Mouse (Mus musculus) testis, adult 2 months (tissue): ENCODE results near the gene C1qb. TPM values are rescaled to one million over a fixed set of nuclear protein-coding genes. Genes with fewer than 3 reads are reported as not detected.

Experiments
- H3K27ac ChIP-seq: fragments of 200-500 bp; 2 replicates; pipeline ENCODE4 v1.5.1; 2012; ENCODE audit warnings: low read depth, low read length; ENCODE audit not compliant: control insufficient read depth, insufficient read depth
- H3K27me3 ChIP-seq: fragments of 200-500 bp; 2 replicates; pipeline ENCODE4 v1.6.1; 2012; ENCODE audit warnings: mild to moderate bottlenecking, low read length, moderate library complexity; ENCODE audit not compliant: control insufficient read depth, insufficient read depth
- H3K36me3 ChIP-seq: fragments of 200-500 bp; 2 replicates; pipeline ENCODE4 v1.6.1; 2012; ENCODE audit warnings: mild to moderate bottlenecking, low read length; ENCODE audit not compliant: control insufficient read depth, insufficient read depth
- H3K4me1 ChIP-seq: fragments of 200-500 bp; 2 replicates; pipeline ENCODE4 v1.6.1; 2012; ENCODE audit warnings: low read length; ENCODE audit not compliant: control insufficient read depth, insufficient read depth
- H3K4me3 ChIP-seq: fragments of 200-500 bp; 2 replicates; pipeline ENCODE4 v1.5.1; 2012; ENCODE audit warnings: low read depth, mild to moderate bottlenecking, low read length, moderate library complexity, mixed read lengths; ENCODE audit not compliant: control insufficient read depth
- CTCF ChIP-seq: fragments of 200-500 bp; IDR thresholded peaks from 2 replicates; pipeline ENCODE4 v1.5.1; 2012; ENCODE audit warnings: low read depth, mild to moderate bottlenecking, inconsistent platforms, low read length, moderate library complexity; ENCODE audit not compliant: control insufficient read depth, insufficient read depth, insufficient replicate concordance
- POLR2A ChIP-seq: fragments of 200-500 bp; IDR thresholded peaks from 2 replicates; pipeline ENCODE4 v1.6.1; 2012; ENCODE audit warnings: low read depth, mild to moderate bottlenecking, inconsistent platforms, low read length, moderate library complexity; ENCODE audit not compliant: control insufficient read depth
- polyA plus RNA-seq: library from polyadenylated mRNA; depleted of rRNA; stranded (reverse); fragments of >200 nt; gene quantifications from 2 replicates; pipeline ENCODE4 v1.2.3, GENCODE M21; 2012

The C1qb gene
- polyA plus RNA-seq, 1 experiment, result 18.9 TPM

GRCm38 (mm10) chr4:136892811-136893210 lies 6.8 kb upstream of the C1qb start, which contains the start of gene C1qc:
Gene C1qc, minus strand, starts transcription at chr4:136893065.
- Histone ChIP-seq H3K27ac (no peak within 1 kb of the TSS), H3K27me3 (no peaks in the 10 kb centered on the region), H3K4me3 (peak within 1 kb of the TSS; percentile 14), H3K4me1 (no peaks in the 10 kb centered on the region; the same call in 1 of the 2 replicates), H3K36me3 (no peaks in the 10 kb centered on the region)
- TF ChIP-seq POLR2A (no peak), CTCF (no peak)

- H3K4me3 ChIP-seq, result peak overlapping the region; percentile 14
- no peaks in the 10 kb centered on the region for H3K27me3 ChIP-seq
- H3K27ac ChIP-seq, result no peak overlapping the region
- H3K4me1 ChIP-seq, result no peaks in the 10 kb centered on the region; the same call in 1 of the 2 replicates
- H3K36me3 ChIP-seq, result no peaks in the 10 kb centered on the region
- TF ChIP-seq POLR2A (no peak), CTCF (no peak)
Observed at GRCm38 (mm10) chr4:136892371-136892770, 6.4 kb upstream of the C1qb start.

GRCm38 (mm10) chr4:136891115-136891514 lies 5.1 kb upstream of the C1qb start:
- no peak overlapping the region for H3K4me3 ChIP-seq
- no peaks in the 10 kb centered on the region for H3K27me3 ChIP-seq
- H3K27ac ChIP-seq, result no peak overlapping the region
- TF ChIP-seq CTCF (no peak), POLR2A (no peak)
- no peaks in the 10 kb centered on the region; the same call in 1 of the 2 replicates for H3K4me1 ChIP-seq
- no peaks in the 10 kb centered on the region for H3K36me3 ChIP-seq

- no peak for TF ChIP-seq POLR2A
- no peak for TF ChIP-seq CTCF
- Histone ChIP-seq H3K27me3 (no peaks in the 10 kb centered on the region), H3K4me1 (no peaks in the 10 kb centered on the region)
Observed at GRCm38 (mm10) chr4:136889981-136890380, 4.0 kb upstream of the C1qb start.

DNA sequence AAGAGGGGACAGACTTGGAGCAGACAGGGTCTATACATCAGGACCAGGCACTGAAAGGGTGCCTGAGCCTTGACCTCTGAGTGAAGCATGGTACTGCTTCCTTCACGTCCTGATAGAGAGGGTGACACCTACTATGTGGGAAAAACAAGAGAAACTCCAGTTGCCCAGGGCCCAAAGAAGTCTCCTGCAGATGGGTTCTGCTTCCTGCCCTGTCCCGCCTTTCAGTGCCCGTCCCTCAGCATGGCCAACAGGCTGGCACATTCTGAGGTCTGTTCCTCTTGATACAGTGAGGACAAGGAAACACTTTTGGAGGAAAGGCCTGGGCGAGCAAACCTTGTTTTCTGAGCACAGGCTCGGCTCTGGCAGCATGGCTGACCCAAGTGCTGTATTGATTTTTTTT lies 1.7 kb upstream of the C1qb start:
- Histone ChIP-seq H3K4me1 (no peaks in the 10 kb centered on the region), H3K4me3 (no peak overlapping the region), H3K36me3 (no peaks in the 10 kb centered on the region), H3K27ac (no peak overlapping the region), H3K27me3 (no peaks in the 10 kb centered on the region)
- TF ChIP-seq CTCF, result no peak
- no peak for TF ChIP-seq POLR2A

More at GRCm38 (mm10) chr4:136889981-136890380, 4.0 kb upstream of the C1qb start:
- Histone ChIP-seq H3K27ac (no peak overlapping the region), H3K36me3 (no peaks in the 10 kb centered on the region), H3K4me3 (no peak overlapping the region)

DNA sequence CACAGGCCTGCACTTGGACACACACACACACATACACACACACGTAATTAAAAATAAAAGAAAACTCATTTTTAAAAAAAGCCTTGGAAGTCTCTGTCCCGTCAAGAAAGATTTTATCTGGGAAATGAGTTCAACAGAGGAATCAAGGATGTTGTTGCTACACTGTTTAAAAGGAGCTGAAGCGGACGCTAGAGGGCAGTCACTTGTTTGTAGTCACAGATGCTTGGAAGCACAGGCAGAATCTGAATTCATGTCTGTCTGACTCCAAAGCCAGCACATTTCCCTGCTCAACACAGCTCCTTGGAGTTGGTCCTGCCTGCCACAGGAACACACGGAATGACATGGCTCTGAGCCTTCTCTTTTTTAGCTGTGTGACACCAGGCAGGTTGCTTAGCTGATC lies 7.4 kb downstream of the C1qb start:
- peak; percentile 16; the same call in 1 of the 2 replicates for TF ChIP-seq CTCF
- no peak for TF ChIP-seq POLR2A
- H3K36me3 ChIP-seq, result no peaks in the 10 kb centered on the region
- no peak overlapping the region for H3K27ac ChIP-seq
- peaks cover 9% of the 10 kb centered on the region for H3K4me1 ChIP-seq
- no peaks in the 10 kb centered on the region for H3K27me3 ChIP-seq
- peak overlapping the region; percentile 82 for H3K4me3 ChIP-seq

GRCm38 (mm10) chr4:136878171-136878570 lies 7.8 kb downstream of the C1qb start:
- TF ChIP-seq CTCF (no peak), POLR2A (peak; percentile 63)
- H3K4me3 ChIP-seq, result peak overlapping the region; percentile 82
- H3K27me3 ChIP-seq, result no peaks in the 10 kb centered on the region
- H3K27ac ChIP-seq, result peak overlapping the region; percentile 79
- no peaks in the 10 kb centered on the region for H3K36me3 ChIP-seq
- H3K4me1 ChIP-seq, result peaks cover 9% of the 10 kb centered on the region

- Histone ChIP-seq H3K4me1 (peaks cover 9% of the 10 kb centered on the region), H3K27ac (no peak overlapping the region), H3K27me3 (no peaks in the 10 kb centered on the region), H3K36me3 (no peaks in the 10 kb centered on the region), H3K4me3 (no peak overlapping the region)
- TF ChIP-seq CTCF (peak; percentile 43; the same call in 1 of the 2 replicates), POLR2A (no peak)
Observed at GRCm38 (mm10) chr4:136876971-136877370, 9.0 kb downstream of the C1qb start.
